Mouse (Mus musculus) liver, embryonic 16.5 days (tissue): ENCODE results near the gene Relb. TPM values are rescaled to one million over a fixed set of nuclear protein-coding genes. Genes with fewer than 3 reads are reported as not detected.

ENCODE experiments used
- ATAC-seq: fragments of 200-750 bp; cut with Nextera tagmentation; 2 replicates; pipeline ENCODE4 v1.8.0; 2017; ENCODE audit warnings: low read depth, mild to moderate bottlenecking, moderate number of reproducible peaks, moderate library complexity
- H3K27ac ChIP-seq: fragments of 300-500 bp; sonication (generic); 2 replicates; pipeline ENCODE4 v1.5.1; 2014; ENCODE audit warnings: mild to moderate bottlenecking, low read length
- H3K27me3 ChIP-seq: fragments of 300-500 bp; sonication (generic); 2 replicates; pipeline ENCODE4 v1.6.1; 2014; ENCODE audit warnings: low read depth, low read length, mixed read lengths; ENCODE audit not compliant: control insufficient read depth, insufficient read depth
- H3K36me3 ChIP-seq: fragments of 300-500 bp; sonication (generic); 2 replicates; pipeline ENCODE4 v1.6.1; 2014; ENCODE audit warnings: mild to moderate bottlenecking; ENCODE audit not compliant: control insufficient read depth, insufficient read depth
- H3K4me1 ChIP-seq: fragments of 300-500 bp; sonication (generic); 2 replicates; pipeline ENCODE4 v1.6.1; 2014; ENCODE audit warnings: low read depth, low read length, mixed read lengths; ENCODE audit not compliant: control insufficient read depth
- H3K4me2 ChIP-seq: fragments of 300-500 bp; sonication (generic); 2 replicates; pipeline ENCODE4 v1.6.1; 2014; ENCODE audit warnings: low read depth, low read length, mixed read lengths
- H3K4me3 ChIP-seq: fragments of 300-500 bp; sonication (generic); 2 replicates; pipeline ENCODE4 v1.5.1; 2014; ENCODE audit warnings: low read depth, mild to moderate bottlenecking, low read length
- H3K9ac ChIP-seq: fragments of 300-500 bp; sonication (generic); 2 replicates; pipeline ENCODE4 v1.6.1; 2014; ENCODE audit warnings: low read depth, low read length
- H3K9me3 ChIP-seq: fragments of 300-500 bp; sonication (generic); replicated peaks from 2 replicates; pipeline ENCODE4 v1.6.1; 2016; ENCODE audit warnings: low read length; ENCODE audit not compliant: control insufficient read depth
- WGBS: fragments of 180-500 bp; shearing (Covaris S2); extraction: QIAGEN DNeasy Blood & Tissue Kit; methylation state at CpG from one replicate; pipeline ENCODE4 v1.1.7; 2014; ENCODE audit not compliant: insufficient replicate concordance; 5-methylcytosine and 5-hydroxymethylcytosine counted together
- polyA plus RNA-seq: library from polyadenylated mRNA; unstranded; fragments of >200 nt; fragmentation: Nextera tagmentation; extraction: Ambion mirVana; gene quantifications from 2 replicates; pipeline ENCODE4 v1.2.1, GENCODE M21; 2015

Relb gene
- polyA plus RNA-seq, 1 experiment from 2014 or later: 1.7 TPM

DNA sequence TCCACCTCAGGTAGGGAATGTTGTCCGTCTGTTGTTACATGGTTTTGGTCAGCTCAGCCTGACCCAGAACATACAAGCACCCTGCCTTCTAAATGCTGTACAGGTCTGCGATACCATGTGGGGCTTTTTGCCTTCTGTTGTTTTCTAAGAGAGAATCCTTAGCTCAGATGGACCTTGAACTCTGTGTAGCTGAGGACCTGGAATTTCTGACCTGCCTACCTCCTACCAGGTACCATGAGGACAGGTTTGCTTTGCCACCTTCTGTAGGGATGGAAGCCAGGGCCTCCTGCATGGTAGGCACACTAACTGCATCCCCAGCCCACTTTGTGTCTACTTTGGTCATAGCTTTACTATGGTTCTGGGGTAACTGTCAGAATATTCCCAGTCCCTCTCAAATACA is 63.4 kb downstream of the Relb start:
- H3K4me3 ChIP-seq: no peak overlapping the region
- no peak for ATAC-seq
- H3K27me3 ChIP-seq: no peaks in the 10 kb centered on the region
- no peaks in the 10 kb centered on the region for H3K9me3 ChIP-seq
- H3K4me2 ChIP-seq: no peak overlapping the region
- H3K9ac ChIP-seq: no peak overlapping the region
- peaks cover 35% of the 10 kb centered on the region for H3K4me1 ChIP-seq
- peaks cover 22% of the 10 kb centered on the region for H3K36me3 ChIP-seq
- peak overlapping the region; percentile 48 for H3K27ac ChIP-seq
- 88% methylated on average over 2 of the region's 2 CpGs for WGBS

GRCm38 (mm10) chr7:19564455-19564854 is 64.8 kb downstream of the Relb start:
- Histone ChIP-seq H3K9ac (peak overlapping the region; percentile 23; the same call in 1 of the 2 replicates), H3K4me1 (peaks cover 47% of the 10 kb centered on the region), H3K27me3 (no peaks in the 10 kb centered on the region), H3K4me2 (peak overlapping the region; percentile 96), H3K9me3 (no peaks in the 10 kb centered on the region), H3K27ac (peak overlapping the region; percentile 96), H3K36me3 (peaks cover 17% of the 10 kb centered on the region), H3K4me3 (peak overlapping the region; percentile 97; the same call in 1 of the 2 replicates)
- no peak for ATAC-seq
- WGBS: 82% methylated on average over 4 of the region's 4 CpGs

DNA sequence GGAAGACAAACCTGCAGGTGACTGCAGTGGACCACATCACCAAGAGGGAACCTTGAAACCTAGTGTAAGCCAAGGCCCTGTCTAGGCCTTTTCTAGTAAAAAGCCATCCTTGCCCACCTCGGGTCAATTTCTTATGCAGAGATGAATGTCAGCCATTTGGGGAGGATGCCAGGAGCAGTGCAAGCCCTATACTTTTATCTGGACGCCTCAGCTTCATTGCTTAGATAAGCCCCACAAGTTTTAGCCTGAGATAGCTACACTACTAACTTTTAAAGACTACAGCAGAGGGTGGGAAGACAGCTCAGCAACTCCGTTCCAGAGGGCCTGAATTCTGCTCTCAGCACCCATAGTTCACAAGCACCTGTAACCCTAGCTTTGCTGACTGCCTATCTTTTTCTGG is 65.4 kb downstream of the Relb start:
- 25% methylated on average over 3 of the region's 3 CpGs for WGBS
- H3K36me3 ChIP-seq: peaks cover 17% of the 10 kb centered on the region
- H3K4me2 ChIP-seq: peak overlapping the region; percentile 96
- H3K9ac ChIP-seq: peak overlapping the region; percentile 95
- peaks cover 52% of the 10 kb centered on the region for H3K4me1 ChIP-seq
- ATAC-seq: peak; percentile 79
- peak overlapping the region; percentile 96 for H3K27ac ChIP-seq
- H3K27me3 ChIP-seq: no peaks in the 10 kb centered on the region
- peak overlapping the region; percentile 97 for H3K4me3 ChIP-seq
- no peaks in the 10 kb centered on the region for H3K9me3 ChIP-seq

- H3K4me2 ChIP-seq: peak within 1 kb of the TSS; percentile 96
- peak within 1 kb of the TSS; percentile 96 for H3K27ac ChIP-seq
- 4% methylated on average over 19 of the region's 19 CpGs for WGBS
- peaks cover 17% of the 10 kb centered on the region for H3K36me3 ChIP-seq
- ATAC-seq: no peak
- no peaks in the 10 kb centered on the region for H3K9me3 ChIP-seq
- peak within 1 kb of the TSS; percentile 97 for H3K4me3 ChIP-seq
- peak within 1 kb of the TSS; percentile 95 for H3K9ac ChIP-seq
- H3K4me1 ChIP-seq: peaks cover 62% of the 10 kb centered on the region
- no peaks in the 10 kb centered on the region for H3K27me3 ChIP-seq
Measured at GRCm38 (mm10) chr7:19562643-19563410, 66.4 kb downstream of the Relb start, which contains the start of gene Ppp1r37. Gene Ppp1r37, minus strand, starts transcription at chr7:19563076.

DNA sequence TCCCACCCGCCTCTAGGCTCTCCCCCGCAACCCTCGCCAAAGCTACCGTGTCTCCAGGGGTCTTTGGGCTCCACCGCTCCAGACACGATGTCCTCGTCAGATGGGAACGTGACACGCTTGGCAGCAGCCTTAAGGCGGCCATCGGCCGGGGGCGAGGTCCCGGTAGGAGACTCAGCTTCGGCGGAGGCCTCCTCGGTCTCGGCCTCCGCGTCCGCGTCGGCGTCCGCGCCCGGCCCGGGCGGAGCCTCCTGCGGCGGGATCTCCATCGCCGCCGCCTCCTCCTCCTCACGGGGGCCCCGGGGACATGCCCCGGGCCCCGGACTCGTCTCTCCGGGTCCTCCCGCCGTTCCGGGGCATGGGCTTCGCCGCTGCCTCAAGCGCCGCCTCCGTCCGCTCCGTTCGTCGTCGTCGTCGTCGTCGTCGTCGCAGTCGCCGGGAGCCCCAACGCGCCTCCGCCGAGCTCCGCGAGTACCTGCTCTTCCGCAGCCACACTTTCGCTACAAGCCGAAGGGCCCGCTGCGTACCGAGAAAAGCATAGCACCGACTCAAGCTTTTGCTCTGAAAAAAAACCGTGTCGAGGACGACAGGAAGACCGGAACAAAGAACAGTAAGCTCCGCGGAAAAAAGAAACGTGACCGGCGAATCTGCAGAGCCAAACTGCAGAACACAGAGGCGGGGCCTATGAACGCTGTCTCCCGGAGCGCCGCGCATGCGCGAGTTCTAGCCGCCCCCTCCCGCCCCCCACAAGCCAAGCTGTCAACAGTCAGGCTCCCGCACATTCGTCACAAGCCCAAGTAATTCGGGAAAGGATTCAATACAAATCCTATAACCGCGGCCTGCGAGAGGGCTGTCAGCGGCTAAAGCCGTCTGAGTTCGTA is 67.2 kb downstream of the Relb start:
- H3K4me1 ChIP-seq: peaks cover 65% of the 10 kb centered on the region
- H3K9me3 ChIP-seq: no peaks in the 10 kb centered on the region

GRCm38 (mm10) chr7:19561431-19561764 is 67.8 kb downstream of the Relb start:
- Histone ChIP-seq H3K27ac (peak overlapping the region; percentile 96), H3K9ac (peak overlapping the region; percentile 95), H3K9me3 (no peaks in the 10 kb centered on the region), H3K4me1 (peaks cover 70% of the 10 kb centered on the region), H3K4me3 (peak overlapping the region; percentile 97), H3K27me3 (no peaks in the 10 kb centered on the region), H3K36me3 (peaks cover 17% of the 10 kb centered on the region), H3K4me2 (peak overlapping the region; percentile 96)
- WGBS: under 1% methylated on average over 11 of the region's 11 CpGs
- no peak for ATAC-seq

More for the DNA sequence above, 67.2 kb downstream of the Relb start:
- WGBS: under 1% methylated on average over 102 of the region's 102 CpGs
- Histone ChIP-seq H3K27ac (peak overlapping the region; percentile 96), H3K9ac (peak overlapping the region; percentile 95), H3K4me3 (peak overlapping the region; percentile 97), H3K27me3 (no peaks in the 10 kb centered on the region), H3K4me2 (peak overlapping the region; percentile 96), H3K36me3 (peaks cover 17% of the 10 kb centered on the region)
- ATAC-seq: peak; percentile 80

DNA sequence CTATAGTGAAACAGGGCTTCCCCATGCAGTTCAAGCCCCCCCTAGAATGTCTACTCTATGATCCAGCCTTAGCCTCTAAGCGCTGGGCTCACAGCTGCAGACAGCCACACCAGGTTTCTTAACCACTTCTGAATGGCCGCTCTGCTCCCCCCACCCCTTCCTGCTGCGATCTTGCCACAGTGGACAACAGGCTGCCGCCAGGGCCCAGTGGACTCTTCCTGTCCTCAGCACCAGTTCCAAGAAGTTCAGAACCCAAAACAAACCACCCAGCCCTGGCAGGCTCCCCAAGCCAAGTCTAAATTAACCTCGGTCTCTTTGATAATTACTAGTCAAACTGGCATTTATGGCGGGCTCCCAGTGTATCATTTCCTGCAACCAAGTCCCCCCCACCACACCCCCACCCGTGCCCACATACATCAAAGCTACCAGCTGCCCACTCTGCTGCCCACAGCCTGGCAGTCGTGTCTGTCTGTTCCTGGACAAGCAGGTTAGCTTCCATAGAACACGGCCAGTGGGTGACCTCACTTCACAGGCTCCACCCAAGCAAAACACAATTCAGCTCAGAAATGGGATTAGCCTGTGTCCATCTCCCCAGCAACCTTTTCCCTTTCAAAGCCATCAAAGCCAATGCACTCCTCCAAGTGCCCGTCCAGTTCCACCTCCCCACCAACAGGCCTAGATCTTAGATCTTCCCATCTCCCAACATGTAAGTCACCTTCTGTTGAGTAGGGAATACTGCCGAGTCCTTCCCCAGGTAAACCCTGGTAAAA is 68.6 kb downstream of the Relb start:
- H3K9me3 ChIP-seq: no peaks in the 10 kb centered on the region
- peak overlapping the region; percentile 96 for H3K27ac ChIP-seq
- H3K36me3 ChIP-seq: peaks cover 17% of the 10 kb centered on the region
- H3K27me3 ChIP-seq: no peaks in the 10 kb centered on the region
- H3K4me2 ChIP-seq: peak overlapping the region; percentile 96
- 7% methylated on average over 11 of the region's 11 CpGs for WGBS
- H3K4me1 ChIP-seq: peaks cover 70% of the 10 kb centered on the region
- peak overlapping the region; percentile 97 for H3K4me3 ChIP-seq
- no peak for ATAC-seq
- H3K9ac ChIP-seq: peak overlapping the region; percentile 95

DNA sequence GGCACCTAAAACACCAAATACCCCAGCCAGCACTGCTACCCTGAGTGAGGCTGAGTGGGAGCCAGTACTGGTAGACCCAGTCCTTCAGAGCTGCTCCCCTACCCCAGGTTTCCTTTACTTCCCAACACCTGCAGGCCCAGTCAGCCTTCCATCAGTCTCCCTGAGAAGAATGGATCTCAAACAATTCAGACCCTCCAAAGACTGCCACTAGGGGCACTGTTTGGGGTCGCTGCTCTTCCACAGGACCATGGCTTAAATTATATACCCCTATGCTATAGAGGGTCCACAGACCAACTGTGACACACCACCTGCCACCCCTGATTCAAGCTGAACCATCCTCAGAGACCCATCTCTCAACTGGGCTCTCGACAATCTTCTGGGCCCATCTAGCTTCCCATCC is 70.3 kb downstream of the Relb start:
- Histone ChIP-seq H3K4me3 (peak overlapping the region; percentile 14), H3K36me3 (peaks cover 3% of the 10 kb centered on the region; the same call in 1 of the 2 replicates), H3K4me1 (peaks cover 53% of the 10 kb centered on the region), H3K27me3 (no peaks in the 10 kb centered on the region), H3K9ac (peak overlapping the region; percentile 26), H3K27ac (peak overlapping the region; percentile 17; the same call in 1 of the 2 replicates), H3K9me3 (no peaks in the 10 kb centered on the region), H3K4me2 (peak overlapping the region; percentile 96)
- ATAC-seq: no peak
- 35% methylated on average over 2 of the region's 2 CpGs for WGBS
